Mouse (Mus musculus): ENCODE measurements around the gene Olfr316. TPM values are rescaled to one million over a fixed set of nuclear protein-coding genes. Genes with fewer than 3 reads are reported as not detected.
"Not testable (repeated sequence)": the region's sequence is repeated elsewhere in the genome, so short reads cannot be mapped to it uniquely, and the experiment has no call there.

Olfr316 gene
- not detected in 2 replicates for polyA plus RNA-seq (2014; fragmentation: Nextera tagmentation; extraction: Ambion mirVana)

- no peak within 1 kb of the TSS for H3K9ac ChIP-seq
- TF ChIP-seq CTCF (IDR thresholded peaks at IDR 0.05; ENCODE audit: low read depth) = no peak
- H3K36me3 ChIP-seq (ENCODE audit: insufficient read depth) = no peaks in the 10 kb centered on the region
- H3K27me3 ChIP-seq (ENCODE audit: insufficient read depth, low read length) = no peaks in the 10 kb centered on the region
- no peaks in the 10 kb centered on the region for H3K9me3 ChIP-seq (ENCODE audit: low read depth, low read length)
- DNase-seq (no peak), ATAC-seq (ENCODE audit: insufficient read depth) (no peak)
- WGBS = 74% methylated on average over 2 of the region's 2 CpGs
- no peak within 1 kb of the TSS for H3K27ac ChIP-seq (ENCODE audit: low read depth)
- H3K4me3 ChIP-seq (ENCODE audit: low read depth, low read length) = no peak within 1 kb of the TSS
- no peak within 1 kb of the TSS for H3K4me2 ChIP-seq
- no peaks in the 10 kb centered on the region for H3K4me1 ChIP-seq (ENCODE audit: insufficient read depth)
Observed at GRCm38 (mm10) chr11:58752434-58752833, at the start of gene Olfr316. Olfr316 (plus strand) TSS chr11:58752734.

- no peaks in the 10 kb centered on the region for H3K27me3 ChIP-seq (ENCODE audit: insufficient read depth, low read length)
- 78% methylated on average over 11 of the region's 11 CpGs for whole genome bisulfite sequencing
- H3K9me3 ChIP-seq (ENCODE audit: low read depth, low read length) = no peaks in the 10 kb centered on the region
- ATAC-seq (ENCODE audit: insufficient read depth) = no peak
- H3K9ac ChIP-seq = no peak overlapping the region
- H3K4me1 ChIP-seq (ENCODE audit: insufficient read depth) = no peaks in the 10 kb centered on the region
- H3K36me3 ChIP-seq (ENCODE audit: insufficient read depth) = no peaks in the 10 kb centered on the region
- H3K4me2 ChIP-seq = no peak overlapping the region
- H3K27ac ChIP-seq (ENCODE audit: low read depth) = no peak overlapping the region
- TF ChIP-seq CTCF (IDR thresholded peaks at IDR 0.05; ENCODE audit: low read depth) = no peak
- no peak overlapping the region for H3K4me3 ChIP-seq (ENCODE audit: low read depth, low read length)
- DNase-seq = no peak
Observed at GRCm38 (mm10) chr11:58709086-58709485, 43.4 kb upstream of the Olfr316 start.

- not testable (repeated sequence) for H3K27ac ChIP-seq (ENCODE audit: low read depth); H3K4me3 ChIP-seq (ENCODE audit: low read depth, low read length); H3K27me3 ChIP-seq (ENCODE audit: insufficient read depth, low read length); H3K36me3 ChIP-seq (ENCODE audit: insufficient read depth); H3K4me2 ChIP-seq; ATAC-seq (ENCODE audit: insufficient read depth); DNase-seq; H3K9me3 ChIP-seq (ENCODE audit: low read depth, low read length); H3K9ac ChIP-seq; H3K4me1 ChIP-seq (ENCODE audit: insufficient read depth)
- 83% methylated on average over 6 of the region's 7 CpGs for WGBS
Observed at GRCm38 (mm10) chr11:58717723-58718122, 34.8 kb upstream of the Olfr316 start.

GRCm38 (mm10) chr11:58719701-58720100, 32.8 kb upstream of the Olfr316 start:
- Histone ChIP-seq H3K27me3 (ENCODE audit: insufficient read depth, low read length) (no peaks in the 10 kb centered on the region), H3K4me3 (ENCODE audit: low read depth, low read length) (no peak overlapping the region), H3K4me1 (ENCODE audit: insufficient read depth) (no peaks in the 10 kb centered on the region), H3K27ac (ENCODE audit: low read depth) (no peak overlapping the region), H3K4me2 (no peak overlapping the region), H3K9me3 (ENCODE audit: low read depth, low read length) (no peaks in the 10 kb centered on the region), H3K36me3 (ENCODE audit: insufficient read depth) (no peaks in the 10 kb centered on the region), H3K9ac (no peak overlapping the region)
- TF ChIP-seq CTCF (IDR thresholded peaks at IDR 0.05; ENCODE audit: low read depth) = no peak
- ATAC-seq (ENCODE audit: insufficient read depth) (no peak), DNase-seq (no peak)
- 80% methylated on average over 4 of the region's 4 CpGs for WGBS

GRCm38 (mm10) chr11:58723914-58724313, 28.6 kb upstream of the Olfr316 start, which contains the start of gene Olfr318:
Olfr318 (minus strand) TSS chr11:58724014.
- no peaks in the 10 kb centered on the region for H3K9me3 ChIP-seq (ENCODE audit: low read depth, low read length)
- H3K27ac ChIP-seq (ENCODE audit: low read depth) = no peak within 1 kb of the TSS
- no peak within 1 kb of the TSS for H3K4me2 ChIP-seq
- no peak for TF ChIP-seq CTCF (IDR thresholded peaks at IDR 0.05; ENCODE audit: low read depth)
- H3K4me3 ChIP-seq (ENCODE audit: low read depth, low read length) = no peak within 1 kb of the TSS
- ATAC-seq (ENCODE audit: insufficient read depth) = no peak
- no peaks in the 10 kb centered on the region for H3K27me3 ChIP-seq (ENCODE audit: insufficient read depth, low read length)
- no peaks in the 10 kb centered on the region for H3K4me1 ChIP-seq (ENCODE audit: insufficient read depth)
- H3K36me3 ChIP-seq (ENCODE audit: insufficient read depth) = no peaks in the 10 kb centered on the region
- no peak for DNase-seq
- no peak within 1 kb of the TSS for H3K9ac ChIP-seq

GRCm38 (mm10) chr11:58727896-58728650, 24.5 kb upstream of the Olfr316 start:
- not testable (repeated sequence) for H3K27me3 ChIP-seq (ENCODE audit: insufficient read depth, low read length); H3K9ac ChIP-seq; H3K4me1 ChIP-seq (ENCODE audit: insufficient read depth); H3K9me3 ChIP-seq (ENCODE audit: low read depth, low read length); DNase-seq; ATAC-seq (ENCODE audit: insufficient read depth); H3K4me2 ChIP-seq; H3K27ac ChIP-seq (ENCODE audit: low read depth); H3K4me3 ChIP-seq (ENCODE audit: low read depth, low read length); H3K36me3 ChIP-seq (ENCODE audit: insufficient read depth)
- WGBS = 73% methylated on average over 6 of the region's 6 CpGs

GRCm38 (mm10) chr11:58733372-58733771, 19.2 kb upstream of the Olfr316 start:
- TF ChIP-seq CTCF (IDR thresholded peaks at IDR 0.05; ENCODE audit: low read depth) = no peak
- ATAC-seq (ENCODE audit: insufficient read depth) (no peak), DNase-seq (peak; percentile 21)
- Histone ChIP-seq H3K27me3 (ENCODE audit: insufficient read depth, low read length) (no peaks in the 10 kb centered on the region), H3K27ac (ENCODE audit: low read depth) (no peak overlapping the region), H3K9me3 (ENCODE audit: low read depth, low read length) (no peaks in the 10 kb centered on the region), H3K4me2 (no peak overlapping the region), H3K4me3 (ENCODE audit: low read depth, low read length) (no peak overlapping the region), H3K9ac (no peak overlapping the region), H3K36me3 (ENCODE audit: insufficient read depth) (no peaks in the 10 kb centered on the region), H3K4me1 (ENCODE audit: insufficient read depth) (no peaks in the 10 kb centered on the region)
- WGBS = 49% methylated on average over 3 of the region's 3 CpGs
